Mouse (Mus musculus) spleen, adult 2 months (tissue): ENCODE measurements around the gene Akr1c19. TPM values are rescaled to one million over a fixed set of nuclear protein-coding genes. Genes with fewer than 3 reads are reported as not detected.
"Not testable (repeated sequence)": the region's sequence is repeated elsewhere in the genome, so short reads cannot be mapped to it uniquely, and the experiment has no call there.

Experiments used
- DNase-seq, 2 experiments: peaks; one replicate each; pipeline versions ENCODE4 v3.0.0 to v3.0.0-alpha.2; 2012 to 2021; ENCODE audit warnings: low spot score in 2 of 2, low read depth in 1 of 2
- H3K27ac ChIP-seq: fragments of 200-500 bp; 2 replicates; pipeline ENCODE4 v1.5.1; 2012; ENCODE audit warnings: low read length, inconsistent platforms; ENCODE audit not compliant: insufficient read depth
- H3K27me3 ChIP-seq: fragments of 200-500 bp; 2 replicates; pipeline ENCODE4 v1.6.1; 2012; ENCODE audit warnings: mild to moderate bottlenecking, moderate library complexity, low read length, inconsistent platforms; ENCODE audit not compliant: control insufficient read depth, insufficient read depth
- H3K36me3 ChIP-seq: fragments of 200-500 bp; 2 replicates; pipeline ENCODE4 v1.6.1; 2012; ENCODE audit warnings: mild to moderate bottlenecking, low read length, inconsistent platforms; ENCODE audit not compliant: control insufficient read depth, insufficient read depth
- H3K4me1 ChIP-seq: fragments of 200-500 bp; 2 replicates; pipeline ENCODE4 v1.6.1; 2011; ENCODE audit warnings: inconsistent platforms; ENCODE audit not compliant: control insufficient read depth, insufficient read depth, insufficient read length
- H3K4me3 ChIP-seq: fragments of 200-500 bp; 2 replicates; pipeline ENCODE4 v1.5.1; 2011; ENCODE audit warnings: mild to moderate bottlenecking, inconsistent platforms; ENCODE audit not compliant: insufficient read depth, insufficient read length; ENCODE audit errors: extremely low read depth
- CTCF ChIP-seq: fragments of 200-500 bp; IDR thresholded peaks from 2 replicates; pipeline ENCODE4 v1.5.1; 2011; ENCODE audit warnings: mild to moderate bottlenecking, inconsistent platforms; ENCODE audit not compliant: insufficient read depth, insufficient read length, insufficient replicate concordance; ENCODE audit errors: extremely low read depth
- POLR2A ChIP-seq: fragments of 200-500 bp; IDR thresholded peaks from 2 replicates; pipeline ENCODE4 v1.6.1; 2011; ENCODE audit warnings: low read depth, low read length, inconsistent platforms
- whole genome bisulfite sequencing: fragments of 180-500 bp; shearing (Covaris S2); methylation state at CpG from one replicate; pipeline ENCODE4 v1.1.7; 2018; 5-methylcytosine and 5-hydroxymethylcytosine counted together
- polyA plus RNA-seq: library from polyadenylated mRNA; depleted of rRNA; stranded (reverse); fragments of >200 nt; gene quantifications from 2 replicates; pipeline ENCODE4 v1.2.3, GENCODE M21; 2012

Gene Akr1c19
- polyA plus RNA-seq, 1 experiment = 0.22 TPM

GRCm38 (mm10) chr13:4206147-4206903, 22.2 kb upstream of the Akr1c19 start:
- WGBS = 6% methylated on average over 1 of the region's 1 CpGs
- Histone ChIP-seq H3K4me1 (no peaks in the 10 kb centered on the region), H3K27ac (no peak overlapping the region), H3K4me3 (no peak overlapping the region), H3K36me3 (no peaks in the 10 kb centered on the region), H3K27me3 (no peaks in the 10 kb centered on the region)
- DNase-seq = no peak
- TF ChIP-seq CTCF = no peak
- TF ChIP-seq POLR2A = no peak

GRCm38 (mm10) chr13:4211560-4212299, 16.8 kb upstream of the Akr1c19 start:
- Histone ChIP-seq H3K4me3 (no peak overlapping the region), H3K4me1 (no peaks in the 10 kb centered on the region), H3K36me3 (no peaks in the 10 kb centered on the region), H3K27me3 (no peaks in the 10 kb centered on the region), H3K27ac (no peak overlapping the region)
- 88% methylated on average over 20 of the region's 20 CpGs for WGBS
- no peak for TF ChIP-seq CTCF
- TF ChIP-seq POLR2A = no peak
- DNase-seq = no peak

GRCm38 (mm10) chr13:4212309-4212708, 16.2 kb upstream of the Akr1c19 start:
- no peak for DNase-seq
- no peak for TF ChIP-seq POLR2A
- TF ChIP-seq CTCF = no peak
- WGBS = 78% methylated on average over 3 of the region's 3 CpGs
- no peaks in the 10 kb centered on the region for H3K36me3 ChIP-seq
- no peak overlapping the region for H3K27ac ChIP-seq
- H3K4me3 ChIP-seq = no peak overlapping the region
- no peaks in the 10 kb centered on the region for H3K4me1 ChIP-seq
- H3K27me3 ChIP-seq = no peaks in the 10 kb centered on the region

GRCm38 (mm10) chr13:4215496-4215895, 13.0 kb upstream of the Akr1c19 start:
- not testable (repeated sequence) for H3K27me3 ChIP-seq, H3K4me3 ChIP-seq, DNase-seq, H3K36me3 ChIP-seq, H3K4me1 ChIP-seq, H3K27ac ChIP-seq
- 92% methylated on average over 1 of the region's 1 CpGs for WGBS

- Histone ChIP-seq H3K27me3 (no peaks in the 10 kb centered on the region), H3K27ac (no peak overlapping the region), H3K4me1 (no peaks in the 10 kb centered on the region), H3K4me3 (no peak overlapping the region), H3K36me3 (no peaks in the 10 kb centered on the region)
- TF ChIP-seq CTCF (no peak), POLR2A (no peak)
- DNase-seq = no peak
- WGBS = 94% methylated on average over 8 of the region's 8 CpGs
These were observed 2.5 kb downstream of the Akr1c19 start for GRCm38 (mm10) chr13:4230841-4231623.

- Histone ChIP-seq H3K4me1 (no peaks in the 10 kb centered on the region), H3K27me3 (no peaks in the 10 kb centered on the region), H3K36me3 (no peaks in the 10 kb centered on the region), H3K4me3 (no peak overlapping the region), H3K27ac (no peak overlapping the region)
- no peak for TF ChIP-seq POLR2A
- TF ChIP-seq CTCF = no peak
- no peak for DNase-seq
- 91% methylated on average over 1 of the region's 1 CpGs for WGBS
These were observed 4.6 kb downstream of the Akr1c19 start for GRCm38 (mm10) chr13:4233135-4233534.
